Mouse (Mus musculus) megakaryocyte, embryonic 14.5 days (primary cell): ENCODE results near the gene Ankrd39.

Experiments used
- FLI1 ChIP-seq: IDR thresholded peaks from 2 replicates; pipeline ENCODE4 v1.6.1; 2012; ENCODE audit warnings: low read length, inconsistent platforms, mixed read lengths
- GATA1 ChIP-seq: IDR thresholded peaks from 3 replicates; pipeline ENCODE4 v1.6.1; 2012; ENCODE audit warnings: mixed read lengths, low read length, inconsistent platforms, borderline replicate concordance

DNA sequence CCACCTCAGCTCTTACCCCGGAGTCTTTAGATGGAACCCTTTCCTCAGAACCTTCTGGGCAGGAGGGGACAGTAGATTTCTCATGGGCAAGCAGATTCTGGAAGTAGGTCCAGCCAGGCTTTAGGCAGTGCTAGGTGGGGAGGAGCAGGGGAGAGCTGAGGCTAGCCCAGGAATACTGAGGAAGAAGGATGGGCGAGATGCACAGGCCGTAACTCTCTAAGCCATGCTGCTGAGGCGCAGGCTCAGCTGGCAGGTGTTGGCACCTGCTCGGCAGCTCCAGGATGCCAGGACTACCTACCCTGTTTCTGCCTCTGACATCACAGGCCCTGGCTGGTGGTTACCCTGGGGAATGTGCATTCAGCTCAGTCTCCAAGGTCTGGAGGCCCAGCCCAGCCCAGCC is 23.1 kb upstream of the Ankrd39 start:
- no peak for TF ChIP-seq GATA1
- TF ChIP-seq FLI1 = no peak
